Mouse (Mus musculus) fibroblast of lung, adult 2 months (primary cell): Measurements from ENCODE around the gene Arrdc2.

Experiments used
- DNase-seq: peaks from one replicate; pipeline ENCODE4 v3.0.0-alpha.2; 2011; ENCODE audit warnings: low read depth

Arrdc2 gene

DNA sequence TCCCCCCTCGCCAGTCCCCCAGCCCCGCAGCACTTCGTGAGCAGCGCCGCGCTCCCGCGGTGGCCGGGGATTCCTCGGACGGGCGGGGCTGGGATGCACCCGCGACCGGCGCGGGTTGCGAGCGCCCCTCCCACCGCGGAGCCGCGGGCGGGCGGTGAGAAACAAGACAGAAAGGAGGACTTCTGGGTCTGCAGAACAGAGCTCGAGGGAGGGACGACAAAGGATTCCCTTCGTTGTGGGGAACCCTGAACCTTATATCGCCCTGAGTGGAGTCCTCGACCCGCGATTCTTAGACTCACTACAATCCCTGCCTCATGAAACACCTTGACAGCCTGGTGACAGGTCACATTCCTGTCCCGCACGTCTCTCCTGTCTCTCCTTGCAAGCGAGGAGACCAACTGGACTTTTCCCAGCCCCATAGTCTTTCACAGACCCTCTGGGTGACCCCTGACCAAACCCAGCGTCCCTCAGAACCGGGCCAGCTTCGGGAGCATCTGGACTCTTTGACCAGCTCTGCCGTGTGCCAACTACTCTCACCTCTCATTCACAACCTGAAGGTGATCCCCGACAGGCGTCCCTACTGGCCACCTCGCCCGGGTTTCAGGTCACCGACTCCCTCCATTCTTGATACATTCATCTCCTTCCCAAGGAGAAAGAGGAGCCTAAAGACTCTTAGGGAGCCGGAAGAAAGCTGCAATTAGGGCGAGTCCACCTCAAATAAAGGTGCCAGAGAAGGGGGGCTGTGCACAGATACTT lies 24.6 kb upstream of the Arrdc2 start:
- DNase-seq, result no peak

DNA sequence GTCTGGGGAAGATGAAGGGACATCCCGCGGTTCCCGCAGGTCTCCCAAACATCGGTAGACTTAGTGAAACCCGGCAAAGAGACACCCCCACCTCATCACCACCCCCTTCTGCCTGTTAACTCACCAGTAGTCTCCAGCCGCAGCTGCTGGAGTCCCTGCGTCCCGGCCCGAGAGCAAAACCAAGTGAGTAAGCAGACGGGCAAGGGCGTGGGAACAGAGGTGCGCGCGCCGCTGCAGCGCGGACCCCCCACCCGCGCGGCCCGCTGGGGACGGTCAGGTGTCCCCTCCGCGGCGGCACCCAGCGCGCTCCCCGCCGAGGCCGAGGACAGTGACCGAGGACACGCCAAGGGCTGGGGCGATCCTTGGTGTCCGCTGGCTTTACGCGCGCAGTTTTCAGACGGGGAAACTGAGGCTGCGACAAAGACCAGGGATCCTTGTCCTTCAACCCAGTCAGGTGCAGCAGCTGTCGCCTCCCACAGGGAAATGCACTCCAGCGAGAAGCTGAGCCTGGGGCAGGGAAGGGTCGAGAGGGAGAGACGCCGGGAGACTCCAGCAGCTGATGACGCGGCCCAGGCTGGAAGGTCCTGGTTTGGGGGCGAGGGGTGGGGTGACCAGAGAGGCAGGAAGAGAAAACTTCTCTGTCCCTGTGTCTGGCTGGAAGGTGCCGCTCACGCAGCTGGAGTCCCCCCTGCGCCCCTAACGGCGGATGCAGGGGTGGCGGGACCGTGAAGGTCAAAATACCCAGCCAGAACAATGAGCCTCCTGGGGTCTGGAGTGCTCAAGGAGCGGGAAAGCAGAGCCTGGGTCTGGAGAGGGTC lies 23.5 kb upstream of the Arrdc2 start, which contains the start of gene Kcnn1:
Gene Kcnn1 (minus strand): TSS at position 435 of the 818 bp plus-strand sequence.
- DNase-seq, result no peak

DNA sequence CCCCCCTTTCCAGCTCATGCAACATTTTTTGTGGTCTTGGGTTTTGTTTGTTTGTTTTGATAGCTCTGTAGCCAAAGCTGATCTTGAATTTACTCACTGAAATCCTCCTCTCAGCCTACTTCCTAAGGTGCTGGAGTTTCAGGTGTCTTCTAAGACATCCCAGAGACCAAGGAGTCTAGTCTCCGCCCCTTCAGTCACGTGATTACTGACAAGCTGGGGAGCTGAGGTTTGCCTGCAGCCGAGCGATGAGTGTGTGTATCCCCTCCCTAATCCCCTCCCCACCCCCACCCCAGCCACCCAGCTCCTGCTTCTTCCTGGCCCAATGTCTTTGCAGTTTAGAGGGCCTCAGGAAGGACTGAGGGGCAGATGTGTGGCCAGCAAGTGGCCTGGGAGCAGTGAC lies 18.0 kb upstream of the Arrdc2 start:
- DNase-seq, result no peak

DNA sequence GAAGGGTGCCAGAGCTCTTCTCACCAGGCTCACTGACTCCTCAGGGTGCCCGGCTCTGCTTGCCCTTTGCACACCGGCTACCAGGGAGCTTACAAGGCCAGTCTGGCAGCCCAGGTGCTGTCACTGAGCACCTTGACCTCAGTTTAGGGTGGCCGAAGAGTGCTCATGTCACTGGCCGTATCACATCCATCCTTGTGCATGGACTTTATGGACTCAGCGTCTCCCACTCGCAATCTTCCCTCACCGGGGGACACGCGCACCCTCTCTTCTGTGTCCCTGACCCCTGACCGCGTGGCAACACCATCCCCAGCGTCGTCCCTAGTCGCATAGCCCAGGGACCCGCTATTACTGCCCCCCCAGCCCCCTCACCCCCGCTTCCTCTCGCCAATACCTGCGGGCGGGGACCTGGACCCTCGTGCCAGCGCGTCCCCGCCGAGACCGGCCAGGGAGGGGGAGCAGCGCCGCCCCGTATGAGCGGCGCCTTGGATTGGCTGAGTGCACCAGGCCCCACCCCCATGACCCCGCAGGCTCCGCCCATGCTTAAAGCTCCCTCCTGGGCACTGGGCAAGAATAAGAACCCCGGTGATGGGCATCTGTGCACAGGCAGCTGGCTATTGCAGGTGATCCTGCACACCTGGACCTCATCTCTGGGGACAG lies 17.1 kb upstream of the Arrdc2 start:
- no peak for DNase-seq

DNA sequence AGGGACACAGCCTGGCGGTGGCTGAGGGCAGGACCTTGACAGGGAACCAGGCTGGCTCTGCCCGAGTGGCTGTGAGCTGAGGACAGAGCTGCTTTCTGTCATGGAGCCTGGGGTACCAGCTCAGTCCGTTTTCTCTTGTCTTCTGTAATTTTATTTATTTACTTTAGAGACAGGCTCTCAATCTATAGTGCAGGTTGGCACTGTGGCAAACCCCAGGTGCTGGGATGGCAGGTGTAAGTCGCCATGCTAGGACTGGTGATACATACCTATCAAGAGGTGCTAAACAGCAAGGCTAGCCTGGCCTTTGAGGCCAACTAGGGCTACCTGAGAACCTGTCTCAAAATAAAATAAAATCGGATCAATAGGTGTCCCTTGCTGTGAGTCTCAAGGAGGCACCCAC lies 16.5 kb upstream of the Arrdc2 start:
- no peak for DNase-seq

DNA sequence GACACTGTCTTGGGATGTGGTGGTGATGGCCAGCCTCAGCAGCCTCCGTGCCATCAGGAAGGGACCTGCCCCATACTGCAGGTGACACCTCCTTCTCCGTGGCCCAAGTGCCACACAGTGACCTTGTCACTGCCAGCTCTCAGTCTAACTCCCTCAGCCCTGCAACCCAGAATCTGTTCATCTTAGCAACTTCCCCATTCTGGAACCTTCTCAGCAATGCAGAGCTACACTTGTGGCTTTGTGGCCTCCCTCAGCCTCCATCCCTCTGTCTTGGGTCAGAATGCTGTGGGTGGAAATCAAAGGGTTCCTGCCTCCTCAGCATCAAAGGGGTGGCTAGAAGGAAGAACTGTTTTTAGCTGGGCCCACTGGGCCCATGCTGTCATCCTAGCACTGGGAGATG lies 14.3 kb upstream of the Arrdc2 start:
- no peak for DNase-seq

GRCm38 (mm10) chr8:70852595-70853231 lies 13.2 kb upstream of the Arrdc2 start:
- DNase-seq, result no peak

- no peak for DNase-seq
Measured at GRCm38 (mm10) chr8:70851837-70852236, 12.3 kb upstream of the Arrdc2 start.

GRCm38 (mm10) chr8:70850947-70851346 lies 11.4 kb upstream of the Arrdc2 start:
- DNase-seq, result no peak

DNA sequence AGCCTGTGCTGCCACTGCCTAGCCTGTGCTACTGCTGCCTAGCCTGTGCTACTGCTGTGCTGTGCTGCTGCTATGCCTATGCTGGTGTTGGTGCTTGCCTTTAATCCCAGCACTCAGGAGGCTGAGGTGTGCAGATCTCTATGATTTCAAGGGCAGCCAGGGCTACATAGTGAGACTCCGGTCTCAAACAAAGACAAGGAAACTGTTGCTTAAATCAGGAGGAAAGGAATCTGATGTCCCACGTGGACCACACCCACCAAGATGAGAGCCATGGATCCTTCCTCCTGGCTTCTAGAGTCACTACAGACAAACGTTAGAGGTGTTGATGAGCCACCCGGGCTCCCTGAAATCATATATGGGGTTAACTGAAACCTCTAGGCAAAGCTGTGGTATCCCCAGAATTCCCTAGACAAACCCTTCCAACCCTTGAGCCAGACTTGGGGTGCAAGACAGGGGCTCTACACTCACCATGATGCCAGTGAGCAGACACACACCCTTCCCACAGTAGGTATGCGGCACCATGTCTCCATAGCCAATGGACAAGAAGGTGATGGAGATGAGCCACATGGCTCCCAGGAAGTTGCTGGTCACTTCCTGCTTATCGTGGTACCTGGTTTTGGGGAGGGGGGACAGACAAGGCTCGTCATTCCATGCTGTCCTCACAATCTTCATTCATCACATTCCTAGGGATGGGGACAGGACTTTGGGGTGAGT lies 10.8 kb upstream of the Arrdc2 start:
- DNase-seq, result no peak

DNA sequence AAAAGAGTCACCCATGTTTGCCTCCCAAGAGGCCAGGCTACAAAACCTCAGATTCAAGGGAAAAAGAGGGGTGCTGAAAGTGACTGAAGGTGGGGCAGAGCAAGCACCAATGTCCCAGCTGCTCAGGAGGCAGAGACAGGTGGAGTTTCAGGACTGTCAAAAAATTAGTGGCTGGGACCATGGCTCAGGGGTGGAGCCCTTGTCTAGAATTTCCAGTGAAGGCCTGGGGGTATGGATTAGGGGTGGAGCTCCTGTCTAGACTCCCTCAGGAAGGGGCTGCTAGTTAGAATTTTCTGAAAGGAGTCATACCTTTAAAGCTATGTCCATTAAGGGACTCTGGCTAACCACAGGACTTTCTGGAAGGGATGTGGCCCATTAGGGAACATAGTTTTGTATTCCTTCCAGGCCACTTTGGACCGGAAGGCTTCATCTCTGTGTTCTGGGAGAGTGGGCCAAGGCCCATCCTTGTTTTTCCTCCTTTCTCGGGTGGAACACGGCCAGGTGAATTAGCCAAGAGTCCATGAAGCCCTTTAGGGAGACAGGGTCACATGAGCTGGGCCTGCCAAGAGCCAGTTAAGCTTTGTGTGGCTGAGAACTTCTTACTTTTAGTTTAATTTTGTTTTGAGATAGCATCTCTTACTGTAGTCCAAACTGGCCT lies 9.9 kb upstream of the Arrdc2 start:
- DNase-seq, result no peak

GRCm38 (mm10) chr8:70846371-70847154 lies 7.0 kb upstream of the Arrdc2 start:
- DNase-seq, result no peak

DNA sequence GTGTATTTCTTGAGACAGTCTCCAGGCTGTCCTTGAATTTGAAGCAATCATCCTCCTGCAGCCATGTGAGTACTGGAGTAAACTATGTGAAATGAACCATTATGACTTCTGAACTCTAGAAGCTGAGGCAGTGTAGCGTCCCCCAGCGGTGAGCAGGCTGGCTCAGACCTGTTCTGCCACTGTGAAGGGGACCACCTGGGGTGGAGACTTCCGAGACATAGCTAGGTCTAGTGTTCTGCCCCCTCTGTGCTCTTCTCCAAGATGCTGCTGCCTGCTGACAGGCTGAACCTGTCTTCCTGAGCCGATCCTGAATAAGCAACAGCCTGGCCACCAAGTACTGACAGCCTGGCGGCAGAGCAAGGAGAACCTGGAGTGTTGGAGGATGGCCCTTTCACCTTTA lies 5.6 kb upstream of the Arrdc2 start:
- DNase-seq, result no peak

DNA sequence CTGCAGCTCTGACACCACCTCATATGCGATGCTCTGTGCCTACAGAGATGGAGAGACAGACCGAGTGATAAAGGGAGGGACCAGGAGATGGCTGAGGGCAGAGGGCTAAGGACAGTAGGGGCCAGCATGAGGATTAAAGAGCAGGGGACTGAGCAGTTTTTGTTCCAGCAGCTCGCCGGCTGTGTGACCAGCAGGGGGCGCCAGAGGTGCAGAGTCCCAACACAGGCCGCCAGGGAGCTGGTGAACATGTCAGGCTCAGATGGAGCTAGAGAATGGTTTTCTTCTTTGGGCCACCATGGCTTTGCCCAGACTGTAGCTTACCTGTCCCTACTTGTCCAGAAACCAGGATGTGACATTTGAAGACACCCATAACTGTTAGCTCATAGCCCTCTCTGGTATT lies 5.0 kb upstream of the Arrdc2 start:
- no peak for DNase-seq

DNA sequence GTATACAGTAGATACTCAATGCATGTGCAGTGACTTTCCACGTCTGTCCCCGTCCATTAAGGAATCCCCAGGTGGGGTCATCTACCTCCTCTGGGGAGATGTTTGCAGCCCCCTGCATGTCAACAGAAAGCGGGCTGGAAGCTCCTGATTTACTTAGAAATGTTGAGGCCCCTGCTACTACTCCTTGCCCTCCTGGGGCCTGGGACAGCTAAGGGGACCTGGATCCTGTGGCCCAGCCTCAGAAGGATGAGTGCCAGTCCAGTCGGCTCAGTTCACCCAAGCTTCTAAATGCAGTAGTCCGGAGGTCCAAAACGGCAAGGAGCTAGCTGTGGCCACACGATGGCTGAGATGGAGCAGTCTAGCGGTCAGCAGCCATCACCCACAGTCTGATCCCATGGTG lies 4.4 kb upstream of the Arrdc2 start:
- DNase-seq, result no peak

DNA sequence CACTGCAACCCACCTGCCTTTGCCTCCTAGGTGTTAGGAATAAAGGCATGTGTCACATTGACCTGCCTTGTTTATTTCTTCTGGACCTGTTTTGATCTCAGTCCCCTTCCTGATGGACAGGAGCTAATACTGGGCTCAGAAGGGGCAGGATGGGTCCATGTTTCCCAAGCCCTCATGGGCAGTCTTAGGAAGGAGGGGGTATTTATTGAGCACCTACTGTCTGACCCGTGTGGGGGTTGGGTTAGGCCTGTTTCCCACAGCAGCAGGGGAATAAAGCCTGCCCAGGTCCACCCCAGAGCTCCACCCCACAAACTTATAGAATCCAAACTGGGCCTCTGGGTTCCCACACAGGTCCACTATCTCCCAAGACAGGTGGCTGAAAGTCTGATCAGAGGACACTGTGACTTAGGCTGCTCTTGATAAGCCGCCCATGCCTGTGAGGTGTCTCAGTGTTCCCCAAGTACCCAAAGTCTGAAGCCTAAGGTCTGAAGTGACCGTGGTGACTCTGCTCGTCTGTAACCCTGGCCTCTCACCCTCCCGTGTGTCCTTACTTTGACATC lies 3.8 kb upstream of the Arrdc2 start:
- DNase-seq, result no peak

DNA sequence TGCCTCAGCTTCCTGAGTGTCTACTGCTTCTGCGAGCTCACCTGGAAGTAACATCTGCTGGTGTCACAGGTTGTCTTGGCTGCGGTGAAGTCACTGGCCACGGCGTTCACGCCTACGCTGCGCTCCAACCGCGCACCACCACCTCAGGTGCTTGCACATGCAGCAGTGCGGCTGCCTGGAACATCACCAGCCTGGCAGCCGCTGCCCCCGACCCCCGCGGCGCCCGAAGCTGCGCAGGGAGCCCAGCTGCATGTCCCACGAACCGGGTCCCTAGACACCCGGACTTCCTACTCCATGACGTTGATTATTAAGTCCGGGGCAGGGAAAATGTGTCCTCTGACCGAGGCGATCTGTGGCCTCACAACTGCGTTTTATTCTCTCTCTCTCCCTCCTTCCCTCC lies 3.0 kb upstream of the Arrdc2 start:
- DNase-seq, result no peak

- peak; percentile 50 for DNase-seq
Measured at GRCm38 (mm10) chr8:70841147-70842072, 1.9 kb upstream of the Arrdc2 start.

DNA sequence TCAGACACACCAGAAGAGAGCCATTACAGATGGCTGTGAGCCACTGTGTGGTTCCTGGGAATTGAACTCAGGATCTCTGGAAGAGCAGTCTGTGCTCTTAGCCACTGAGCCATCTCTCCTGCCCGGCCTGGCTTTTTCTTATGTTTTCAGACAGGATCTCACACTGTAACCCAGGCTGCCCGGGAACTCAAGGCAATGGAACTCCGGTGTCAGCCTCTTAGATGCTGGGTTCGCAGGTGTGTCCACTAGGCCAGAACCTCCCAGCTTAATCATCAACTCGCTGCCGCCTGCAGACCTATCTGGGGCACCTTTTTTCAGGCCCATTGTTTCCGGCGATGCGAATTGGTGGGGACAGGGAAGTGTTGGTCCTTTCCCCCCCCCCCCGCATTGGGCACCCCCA lies 1.1 kb upstream of the Arrdc2 start:
- DNase-seq, result no peak
